Mouse (Mus musculus) heart, adult 2 months (tissue): ENCODE results near the gene Gm5148. TPM values are rescaled to one million over a fixed set of nuclear protein-coding genes. Genes with fewer than 3 reads are reported as not detected.
A peak's percentile ranks its signal among the peaks of the same experiment; 100 is the strongest.

Experiments used
- DNase-seq, 2 experiments: peaks; one replicate each; pipeline ENCODE4 v3.0.0; 2021
- H3K27ac ChIP-seq: fragments of 200-600 bp; 2 replicates; pipeline ENCODE4 v1.8.1; 2022
- H3K27me3 ChIP-seq: fragments of 200-500 bp; 2 replicates; pipeline ENCODE4 v1.6.1; 2012; ENCODE audit warnings: mild to moderate bottlenecking, low read length, inconsistent platforms, mixed read lengths; ENCODE audit not compliant: control insufficient read depth, insufficient read depth
- H3K36me3 ChIP-seq: fragments of 200-500 bp; 2 replicates; pipeline ENCODE4 v1.6.1; 2012; ENCODE audit warnings: low read length, inconsistent platforms; ENCODE audit not compliant: control insufficient read depth, insufficient read depth
- H3K4me1 ChIP-seq: fragments of 200-500 bp; 2 replicates; pipeline ENCODE4 v1.6.1; 2011; ENCODE audit warnings: low read length; ENCODE audit not compliant: control insufficient read depth, insufficient read depth
- H3K4me3 ChIP-seq: fragments of 200-600 bp; 2 replicates; pipeline ENCODE4 v1.8.1; 2022
- H3K79me2 ChIP-seq: fragments of 200-500 bp; replicated peaks from 2 replicates; pipeline ENCODE4 v1.6.1; 2012; ENCODE audit warnings: mild to moderate bottlenecking, inconsistent platforms, low read length, moderate library complexity, mixed read lengths; ENCODE audit not compliant: control insufficient read depth, insufficient read depth
- H3K9ac ChIP-seq: fragments of 200-500 bp; 2 replicates; pipeline ENCODE4 v1.6.1; 2012; ENCODE audit warnings: low read depth, mild to moderate bottlenecking, control low read depth, inconsistent platforms, low read length, mixed read lengths
- CTCF ChIP-seq: fragments of 200-600 bp; IDR thresholded peaks from 2 replicates; pipeline ENCODE4 v1.8.1; 2022; ENCODE audit warnings: antibody characterized with exemption, mild to moderate bottlenecking, moderate library complexity
- EP300 ChIP-seq: fragments of 200-500 bp; IDR thresholded peaks from 2 replicates; pipeline ENCODE4 v1.6.1; 2011; ENCODE audit warnings: low read depth, low read length, control low read depth; ENCODE audit not compliant: insufficient read depth
- POLR2A ChIP-seq: fragments of 200-500 bp; IDR thresholded peaks from 2 replicates; pipeline ENCODE4 v1.6.1; 2011; ENCODE audit warnings: mild to moderate bottlenecking, low read depth, low read length, control low read depth; ENCODE audit not compliant: insufficient read depth
- WGBS: fragments of 180-500 bp; shearing (Covaris S2); methylation state at CpG from one replicate; pipeline ENCODE4 v1.1.7; 2018; 5-methylcytosine and 5-hydroxymethylcytosine counted together
- intact Hi-C: fragments of 180-260 bp; cut with DNase I; formaldehyde crosslinking; loops from one replicate; pipeline ENCODE4 v1.15.1; 2025
- long read RNA-seq: library from polyadenylated mRNA; stranded (forward); transcript quantifications from one replicate; pipeline ENCODE4 v2.0.0, GENCODE M21; 2021
- polyA plus RNA-seq: library from polyadenylated mRNA; depleted of rRNA; stranded (reverse); fragments of >200 nt; gene quantifications from 2 replicates; pipeline ENCODE4 v1.2.3, GENCODE M21; 2012; rRNA removed
- total RNA-seq, 2 experiments: library from RNA; stranded (reverse); gene quantifications; 2 replicates each; pipeline ENCODE4 v1.2.3; 2021

The Gm5148 gene
- total RNA-seq (under 1 TPM in 1 of 2 experiments, not detected in 1; 0.25 TPM), polyA plus RNA-seq (0.44 and 0.57 TPM in 2 replicates)
- long read RNA-seq = 0 reads

- H3K36me3 ChIP-seq = no peaks in the 10 kb centered on the region
- peak within 1 kb of the TSS; percentile 13 for H3K27ac ChIP-seq
- WGBS = 47% methylated on average over 24 of the region's 24 CpGs
- no peaks in the 10 kb centered on the region; the same call in 1 of the 2 replicates for H3K27me3 ChIP-seq
- no peak for TF ChIP-seq CTCF
- TF ChIP-seq EP300 = no peak
- TF ChIP-seq POLR2A = no peak
- H3K9ac ChIP-seq = no peak within 1 kb of the TSS
- intact Hi-C loops = no loop called here
- H3K4me1 ChIP-seq = peaks cover 13% of the 10 kb centered on the region
- H3K79me2 ChIP-seq = no peaks in the 10 kb centered on the region
- no peak for DNase-seq
- H3K4me3 ChIP-seq = peak within 1 kb of the TSS; percentile 41
These were observed at the start of gene Gm5148 for GRCm38 (mm10) chr3:37724171-37724804. Gm5148 (minus strand) TSS chr3:37724490.

GRCm38 (mm10) chr3:37770951-37771350 lies 46.7 kb upstream of the Gm5148 start:
- DNase-seq = no peak
- H3K27me3 ChIP-seq = no peaks in the 10 kb centered on the region
- no peak overlapping the region for H3K9ac ChIP-seq
- H3K79me2 ChIP-seq = no peaks in the 10 kb centered on the region
- H3K27ac ChIP-seq = no peak overlapping the region
- no peak overlapping the region for H3K4me3 ChIP-seq
- intact Hi-C loops = loop anchor here (5.0 kb wide), 1 partner anchor 61 kb away; no protein-coding TSS in a partner anchor
- H3K36me3 ChIP-seq = peaks cover 11% of the 10 kb centered on the region; the same call in 1 of the 2 replicates
- TF ChIP-seq CTCF (no peak), POLR2A (no peak)
- peaks cover 16% of the 10 kb centered on the region for H3K4me1 ChIP-seq

GRCm38 (mm10) chr3:37769268-37769756 lies 45.0 kb upstream of the Gm5148 start:
- intact Hi-C loops = loop anchor here (1.0 to 5.0 kb wide), 4 partner anchors 11 to 433 kb away; no protein-coding TSS in a partner anchor
- WGBS = 3% methylated on average over 5 of the region's 5 CpGs
- H3K9ac ChIP-seq = peak overlapping the region; percentile 15

GRCm38 (mm10) chr3:37767147-37768015 lies 43.1 kb upstream of the Gm5148 start:
- no peak for DNase-seq
- TF ChIP-seq EP300 (no peak), CTCF (no peak), POLR2A (no peak)
- 65% methylated on average over 12 of the region's 12 CpGs for whole genome bisulfite sequencing
- H3K4me1 ChIP-seq = peaks cover 16% of the 10 kb centered on the region
- no peaks in the 10 kb centered on the region for H3K27me3 ChIP-seq
- intact Hi-C loops = loop anchor here (2.0 to 5.0 kb wide), 3 partner anchors 211 to 435 kb away; no protein-coding TSS in a partner anchor
- no peak overlapping the region for H3K4me3 ChIP-seq
- H3K9ac ChIP-seq = no peak overlapping the region
- H3K36me3 ChIP-seq = peaks cover 11% of the 10 kb centered on the region; the same call in 1 of the 2 replicates
- peak overlapping the region; percentile 87 for H3K27ac ChIP-seq
- no peaks in the 10 kb centered on the region for H3K79me2 ChIP-seq

More at GRCm38 (mm10) chr3:37769268-37769756, 45.0 kb upstream of the Gm5148 start:
- peak overlapping the region; percentile 23 for H3K4me3 ChIP-seq
- H3K27ac ChIP-seq = peak overlapping the region; percentile 87
- no peaks in the 10 kb centered on the region for H3K27me3 ChIP-seq
- no peaks in the 10 kb centered on the region for H3K79me2 ChIP-seq
- 0 out of 2 replicates have a peak, but pooled peaks have one; percentile 45 for TF ChIP-seq POLR2A
- TF ChIP-seq EP300 = peak; percentile 85
- TF ChIP-seq CTCF = no peak
- peak; percentile 74 to 82 for DNase-seq
- peaks cover 11% of the 10 kb centered on the region; the same call in 1 of the 2 replicates for H3K36me3 ChIP-seq
- H3K4me1 ChIP-seq = peaks cover 16% of the 10 kb centered on the region

- no peak for DNase-seq
- no peaks in the 10 kb centered on the region for H3K79me2 ChIP-seq
- no peak overlapping the region for H3K4me3 ChIP-seq
- 87% methylated on average over 4 of the region's 4 CpGs for WGBS
- TF ChIP-seq POLR2A (no peak), EP300 (no peak), CTCF (no peak)
- intact Hi-C loops = loop anchor here (5.0 kb wide), 2 partner anchors 346 to 436 kb away; no protein-coding TSS in a partner anchor
- no peak overlapping the region for H3K9ac ChIP-seq
- H3K27me3 ChIP-seq = no peaks in the 10 kb centered on the region
- peaks cover 11% of the 10 kb centered on the region; the same call in 1 of the 2 replicates for H3K36me3 ChIP-seq
- H3K4me1 ChIP-seq = peaks cover 16% of the 10 kb centered on the region
- peak overlapping the region; percentile 8; the same call in 1 of the 2 replicates for H3K27ac ChIP-seq
These were observed 42.3 kb upstream of the Gm5148 start for GRCm38 (mm10) chr3:37766628-37767027.
